In the genomic region with DNA sequence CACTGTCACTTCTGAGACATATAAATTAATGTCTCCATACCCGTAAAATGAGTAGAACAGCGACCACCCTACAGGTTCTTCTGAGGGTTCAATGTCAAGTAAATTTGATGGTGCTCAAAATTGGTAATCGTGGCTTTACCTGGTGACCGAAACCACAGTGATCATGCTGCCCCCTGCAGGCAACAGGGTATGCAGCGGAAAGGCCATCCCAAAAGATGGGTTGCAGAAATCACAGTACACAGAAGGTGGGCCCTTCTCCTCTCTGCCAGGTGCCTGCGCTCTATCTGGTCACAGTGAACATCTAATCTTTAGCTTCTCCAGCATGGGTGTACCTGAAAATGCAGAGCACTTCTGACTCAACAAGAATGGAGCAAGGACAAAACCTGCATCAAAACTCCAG, we compare ENCODE assay signal across 11 mouse cellular contexts. TPM values are rescaled to one million over a fixed set of nuclear protein-coding genes. Genes with fewer than 3 reads are reported as not detected.
DNase-seq lines count a peak whose midpoint lies in the region; ATAC-seq and TF ChIP-seq lines count a peak whose summit lies in the region.
"Had no signal": no experiment of that assay in that cellular context is flagged by ENCODE, and none has a peak within 500 bp of the region (broad histone marks: within the 10 kb centered on the region; RNA-seq: fewer than 3 reads in every experiment).

No protein-coding gene starts in this region.

- H3K9ac ChIP-seq in forebrain, embryonic 14.5 days (ENCODE audit: low read length) = no peak overlapping the region
- no peak overlapping the region for H3K9ac ChIP-seq in forebrain, embryonic 12.5 days
- no peak overlapping the region for H3K9ac ChIP-seq in neural tube, embryonic 11.5 days (ENCODE audit: low read length)
- no peak overlapping the region for H3K9ac ChIP-seq in liver, postnatal 0 days (replicated peaks)
- H3K9ac ChIP-seq: heart, embryonic 13.5 days; stomach, embryonic 15.5 days had no signal

- H3K4me1 ChIP-seq in forebrain, embryonic 14.5 days (ENCODE audit: control insufficient read depth, insufficient read depth, low read length) = no peaks in the 10 kb centered on the region
- H3K4me1 ChIP-seq in forebrain, embryonic 12.5 days = no peaks in the 10 kb centered on the region
- H3K4me1 ChIP-seq in neural tube, embryonic 11.5 days (ENCODE audit: control insufficient read depth, insufficient read depth, low read length) = no peaks in the 10 kb centered on the region
- H3K4me1 ChIP-seq in liver, postnatal 0 days (ENCODE audit: insufficient read depth) = no peaks in the 10 kb centered on the region
- H3K4me1 ChIP-seq: heart, embryonic 13.5 days; stomach, embryonic 15.5 days had no signal

- TF ChIP-seq CTCF in liver, postnatal 0 days (IDR thresholded peaks at IDR 0.05; ENCODE audit: low read depth) = peak; percentile 71

- peaks cover 49% of the 10 kb centered on the region for H3K36me3 ChIP-seq in forebrain, embryonic 14.5 days (ENCODE audit: control insufficient read depth, insufficient read depth, low read length)
- peaks cover 48% of the 10 kb centered on the region for H3K36me3 ChIP-seq in forebrain, embryonic 12.5 days (replicated peaks)
- peaks cover 9% of the 10 kb centered on the region for H3K36me3 ChIP-seq in neural tube, embryonic 11.5 days (ENCODE audit: control insufficient read depth, insufficient read depth, low read length)
- peaks cover 10% of the 10 kb centered on the region for H3K36me3 ChIP-seq in liver, postnatal 0 days (replicated peaks; ENCODE audit: insufficient read depth, low read length)

- no peak overlapping the region for H3K4me2 ChIP-seq in forebrain, embryonic 14.5 days (ENCODE audit: low read length)
- no peak overlapping the region for H3K4me2 ChIP-seq in forebrain, embryonic 12.5 days
- H3K4me2 ChIP-seq in neural tube, embryonic 11.5 days (ENCODE audit: low read depth) = no peak overlapping the region
- no peak overlapping the region for H3K4me2 ChIP-seq in liver, postnatal 0 days (ENCODE audit: low read depth, low read length)
- H3K4me2 ChIP-seq: heart, embryonic 13.5 days; stomach, embryonic 15.5 days had no signal

- TF ChIP-seq EP300 in liver, postnatal 0 days (IDR thresholded peaks at IDR 0.05; ENCODE audit: low read depth) = no peak

- WGBS in forebrain, embryonic 14.5 days = 85% methylated on average over 6 of the region's 6 CpGs
- 83% methylated on average over 6 of the region's 6 CpGs for WGBS in forebrain, embryonic 12.5 days
- 86% methylated on average over 6 of the region's 6 CpGs for WGBS in neural tube, embryonic 11.5 days
- 78% methylated on average over 6 of the region's 6 CpGs for WGBS in liver, postnatal 0 days (ENCODE audit: insufficient replicate concordance)

- H3K9me3 ChIP-seq in forebrain, embryonic 14.5 days (replicated peaks; ENCODE audit: control insufficient read depth, low read length) = no peaks in the 10 kb centered on the region
- H3K9me3 ChIP-seq in forebrain, embryonic 12.5 days = no peaks in the 10 kb centered on the region
- no peaks in the 10 kb centered on the region for H3K9me3 ChIP-seq in neural tube, embryonic 11.5 days (ENCODE audit: control insufficient read depth, low read length)
- H3K9me3 ChIP-seq in liver, postnatal 0 days (ENCODE audit: low read length) = no peaks in the 10 kb centered on the region
- H3K9me3 ChIP-seq: heart, embryonic 13.5 days; stomach, embryonic 15.5 days had no signal

- H3K27ac ChIP-seq in forebrain, embryonic 14.5 days (ENCODE audit: low read depth, low read length) = no peak overlapping the region
- H3K27ac ChIP-seq in forebrain, embryonic 12.5 days = no peak overlapping the region
- no peak overlapping the region for H3K27ac ChIP-seq in neural tube, embryonic 11.5 days (ENCODE audit: low read depth, low read length)
- no peak overlapping the region for H3K27ac ChIP-seq in liver, postnatal 0 days (ENCODE audit: low read depth)
- H3K27ac ChIP-seq: heart, embryonic 13.5 days; macrophage; stomach, embryonic 15.5 days had no signal

- no peak for ATAC-seq in forebrain, embryonic 14.5 days
- ATAC-seq in forebrain, embryonic 12.5 days (ENCODE audit: low FRiP score) = no peak
- ATAC-seq in neural tube, embryonic 11.5 days (ENCODE audit: insufficient read depth, low FRiP score, low TSS enrichment) = no peak
- no peak for ATAC-seq in liver, postnatal 0 days

- intact Hi-C loops in heart, postnatal 10 days (cut with DNase I) = loop anchor here (1.0 kb wide), 1 partner anchor 45 kb away; no protein-coding TSS in a partner anchor

- H3K4me3 ChIP-seq in forebrain, embryonic 14.5 days (ENCODE audit: low read depth, low read length) = no peak overlapping the region
- no peak overlapping the region for H3K4me3 ChIP-seq in forebrain, embryonic 12.5 days (replicated peaks)
- H3K4me3 ChIP-seq in neural tube, embryonic 11.5 days (ENCODE audit: low read depth, low read length) = no peak overlapping the region
- H3K4me3 ChIP-seq in liver, postnatal 0 days (ENCODE audit: low read depth, low read length) = no peak overlapping the region
- H3K4me3 ChIP-seq: heart, embryonic 13.5 days; stomach, embryonic 15.5 days had no signal

- peak; percentile 65 for DNase-seq in forebrain, embryonic 14.5 days (ENCODE audit: low spot score)
- peak; percentile 43 for DNase-seq in neural tube, embryonic 11.5 days (ENCODE audit: low spot score)
- no peak for DNase-seq in neural tube, embryonic 10.5 days (ENCODE audit: extremely low spot score, low spot score)
- peak; percentile 8 for DNase-seq in c-Kit-positive CD71-negative TER-119-negative erythroid progenitor cells, embryonic 14.5 days (ENCODE audit: low read depth)
- DNase-seq in heart, postnatal 10 days = peak; percentile 47 to 68
- DNase-seq in liver, postnatal 0 days = peak; percentile 38
- DNase-seq in thymus, postnatal 25 days = peak; percentile 24

- H3K27me3 ChIP-seq in forebrain, embryonic 14.5 days (replicated peaks; ENCODE audit: control insufficient read depth, insufficient read depth, low read length) = no peaks in the 10 kb centered on the region
- H3K27me3 ChIP-seq in forebrain, embryonic 12.5 days = no peaks in the 10 kb centered on the region
- H3K27me3 ChIP-seq in neural tube, embryonic 11.5 days (ENCODE audit: control insufficient read depth, insufficient read depth, low read length) = no peaks in the 10 kb centered on the region
- no peaks in the 10 kb centered on the region for H3K27me3 ChIP-seq in liver, postnatal 0 days (ENCODE audit: insufficient read depth, low read length)
- H3K27me3 ChIP-seq: heart, embryonic 13.5 days; stomach, embryonic 15.5 days had no signal

RNA-seq across cellular contexts. Expression of a gene that starts 40.2 kb away (rescaled TPM):
- polyA plus RNA-seq in forebrain, embryonic 14.5 days (2014; fragmentation: Nextera tagmentation; extraction: Ambion mirVana) = 1.5 and 2.8 TPM in 2 replicates
- 4.1 and 4.2 TPM in 2 replicates for polyA plus RNA-seq in forebrain, embryonic 12.5 days (2016; fragmentation: Nextera tagmentation; extraction: Ambion mirVana)
- polyA plus RNA-seq in neural tube, embryonic 11.5 days (2014; fragmentation: Nextera tagmentation; extraction: Ambion mirVana) = 4.9 and 6.1 TPM in 2 replicates
- total RNA-seq in heart, postnatal 10 days (2021) = 1 to 10 TPM; 1.9 to 3.3 TPM
- polyA plus RNA-seq in liver, postnatal 0 days (2015; fragmentation: Nextera tagmentation; extraction: Ambion mirVana) = 0.19 and 0.27 TPM in 2 replicates

RNA-seq across cellular contexts. Expression of a gene that starts 46.6 kb away (rescaled TPM):
- polyA plus RNA-seq in forebrain, embryonic 14.5 days (2014; fragmentation: Nextera tagmentation; extraction: Ambion mirVana) = 25.7 and 31.7 TPM in 2 replicates
- 44.3 and 49.5 TPM in 2 replicates for polyA plus RNA-seq in forebrain, embryonic 12.5 days (2016; fragmentation: Nextera tagmentation; extraction: Ambion mirVana)
- 34.2 and 42.3 TPM in 2 replicates for polyA plus RNA-seq in neural tube, embryonic 11.5 days (2014; fragmentation: Nextera tagmentation; extraction: Ambion mirVana)
- total RNA-seq in heart, postnatal 10 days (2021) = 10 to 100 TPM; 11.2 to 13.1 TPM
- 4.8 and 5.1 TPM in 2 replicates for polyA plus RNA-seq in liver, postnatal 0 days (2015; fragmentation: Nextera tagmentation; extraction: Ambion mirVana)

RNA-seq across cellular contexts. Expression of a gene that starts 46.6 kb away (rescaled TPM):
- polyA plus RNA-seq in forebrain, embryonic 14.5 days (2014; fragmentation: Nextera tagmentation; extraction: Ambion mirVana) = 120 and 138 TPM in 2 replicates
- 103 TPM in 2 replicates for polyA plus RNA-seq in forebrain, embryonic 12.5 days (2016; fragmentation: Nextera tagmentation; extraction: Ambion mirVana)
- polyA plus RNA-seq in neural tube, embryonic 11.5 days (2014; fragmentation: Nextera tagmentation; extraction: Ambion mirVana) = 116 and 124 TPM in 2 replicates
- total RNA-seq in heart, postnatal 10 days (2021) = 10 to 100 TPM; 43.5 to 44.8 TPM
- polyA plus RNA-seq in liver, postnatal 0 days (2015; fragmentation: Nextera tagmentation; extraction: Ambion mirVana) = 18.1 and 18.2 TPM in 2 replicates
